Mouse (Mus musculus) common myeloid progenitor, adult 5-6 weeks (primary cell): Measurements from ENCODE around the gene Iqcf6. TPM values are rescaled to one million over a fixed set of nuclear protein-coding genes. Genes with fewer than 3 reads are reported as not detected.

ENCODE experiments used
- ATAC-seq: replicated peaks from 2 replicates; pipeline ENCODE4 v1.8.0; 2016; ENCODE audit warnings: low read depth, mild to moderate bottlenecking, moderate TSS enrichment, inconsistent platforms; ENCODE audit not compliant: poor library complexity, severe bottlenecking
- total RNA-seq: library from RNA; stranded (forward); fragments of 200-1000, 187-1606 nt; gene quantifications from 2 replicates; pipeline ENCODE4 v1.2.3, GENCODE M21; 2017

The Iqcf6 gene
- total RNA-seq, 1 experiment from 2014 or later: not detected

DNA sequence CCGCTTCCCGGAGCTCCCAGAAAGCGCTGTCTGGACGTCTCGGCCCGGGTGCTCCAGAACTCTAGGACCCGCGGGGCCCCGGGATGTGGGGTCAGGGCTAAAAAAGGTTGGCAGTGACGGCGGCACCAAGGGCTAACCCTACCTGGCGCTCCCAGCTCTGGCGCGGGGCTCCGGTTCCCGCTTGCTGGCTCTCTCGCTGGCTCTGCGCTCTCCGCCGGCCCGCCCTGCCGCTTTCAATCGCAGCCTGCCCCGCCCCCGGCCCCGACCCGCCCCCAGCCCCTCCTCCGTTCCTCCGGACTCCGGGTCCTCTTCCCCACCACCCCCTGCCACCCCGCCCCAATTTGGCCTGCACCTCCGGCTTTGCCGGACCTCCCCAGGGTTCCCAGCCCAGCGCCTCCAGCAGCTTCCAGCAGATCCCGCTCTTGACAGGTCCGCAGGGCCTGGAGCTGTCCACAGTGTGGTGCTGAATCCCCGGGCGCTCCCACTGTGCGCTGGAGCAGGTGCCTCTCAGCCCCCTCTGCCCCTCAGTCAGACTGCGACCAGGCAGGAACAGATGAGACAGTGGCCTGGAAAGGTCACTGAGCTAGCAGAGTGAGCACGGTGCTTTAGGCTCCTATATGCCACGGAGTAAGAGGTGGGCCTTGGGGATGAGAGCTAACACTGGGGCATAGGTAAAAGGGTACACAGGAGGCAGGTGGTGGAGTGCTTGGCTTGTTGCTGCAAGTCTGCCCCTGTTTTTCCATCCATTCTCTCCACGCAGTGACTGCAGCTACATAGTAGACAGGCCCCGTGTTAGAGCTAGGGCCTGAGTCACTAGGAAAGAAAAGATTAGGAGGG is 29.7 kb downstream of the Iqcf6 start, which contains the start of gene Grm2:
Gene Grm2 (minus strand): TSS at position 199 of the 837 bp plus-strand sequence.
- peak; percentile 87 for ATAC-seq

DNA sequence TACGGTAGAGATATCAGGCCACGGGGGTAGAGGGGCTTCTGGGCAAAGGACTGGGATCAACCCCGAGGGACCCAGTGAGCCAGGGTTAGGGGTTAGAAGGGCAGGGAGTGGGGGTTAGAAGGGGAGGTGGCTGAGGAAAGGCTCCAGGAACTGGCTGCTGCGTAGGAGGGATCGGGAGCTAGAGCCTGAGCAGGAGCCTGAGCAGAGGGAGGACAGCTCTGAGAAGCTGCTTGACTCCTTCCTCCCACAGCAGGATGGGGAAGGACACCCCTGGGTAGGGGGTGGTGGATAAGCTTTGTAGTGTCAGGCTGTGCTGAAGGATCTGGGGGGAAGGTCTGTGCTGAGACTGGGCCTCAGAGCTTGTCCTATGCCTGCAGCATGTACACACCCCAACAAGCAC is 30.4 kb downstream of the Iqcf6 start:
- ATAC-seq: no peak

DNA sequence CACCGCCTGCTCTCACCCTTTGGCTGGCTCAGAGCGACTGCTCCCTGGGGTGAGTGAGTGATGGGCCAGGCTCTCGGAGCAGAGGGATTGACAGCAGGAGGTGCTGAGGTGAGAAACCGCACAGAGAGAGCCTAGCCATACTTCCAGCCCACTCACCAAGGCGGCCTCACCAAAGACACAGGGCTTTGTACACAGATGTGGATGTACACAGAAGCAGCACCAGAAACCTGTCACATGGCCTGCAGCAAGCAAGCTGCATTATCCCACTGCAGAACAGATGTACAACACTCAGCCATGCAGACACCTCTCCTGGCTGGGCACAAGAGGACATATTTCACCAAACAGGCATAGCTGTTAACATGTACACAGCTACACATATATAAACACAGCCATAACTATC is 31.2 kb downstream of the Iqcf6 start:
- ATAC-seq: no peak

DNA sequence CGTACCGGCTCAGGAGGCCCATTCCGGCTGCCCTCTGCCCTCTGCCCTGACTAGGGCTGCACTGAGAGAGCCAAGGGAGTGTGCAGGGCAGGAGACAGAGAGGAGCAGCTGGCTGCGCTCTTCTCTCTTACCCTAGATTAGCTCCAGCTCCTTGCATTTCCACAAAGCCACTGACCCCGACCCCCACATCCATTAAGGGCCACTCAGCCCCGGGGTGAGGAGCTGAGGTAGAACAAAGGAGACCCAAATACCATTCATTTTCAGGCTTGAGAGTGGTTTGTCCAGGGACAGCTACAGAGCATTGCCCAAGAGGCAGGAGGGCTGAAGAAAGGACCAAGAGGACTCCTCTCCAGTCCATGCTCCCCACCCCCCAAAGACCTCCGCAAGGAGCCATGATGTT is 33.1 kb downstream of the Iqcf6 start:
- no peak for ATAC-seq

DNA sequence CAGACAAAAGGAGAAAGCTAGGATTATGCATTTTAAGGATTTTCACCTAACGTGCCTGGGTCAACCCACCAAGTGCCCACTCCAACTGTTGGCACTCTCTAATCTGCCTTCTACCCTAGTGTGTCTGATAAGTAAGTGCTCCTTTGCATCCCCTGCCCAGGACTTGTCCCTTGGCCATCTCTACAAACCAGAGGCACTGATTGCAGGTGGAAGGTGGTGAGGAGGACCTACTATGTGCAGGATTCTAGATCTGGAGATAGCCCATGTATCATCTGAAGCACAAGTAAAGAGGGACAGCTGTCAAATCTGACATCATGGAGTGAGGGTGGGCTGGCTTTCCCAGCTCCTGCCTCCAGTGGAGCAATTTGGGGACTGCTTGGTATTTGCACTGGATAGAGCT is 33.6 kb downstream of the Iqcf6 start:
- no peak for ATAC-seq

DNA sequence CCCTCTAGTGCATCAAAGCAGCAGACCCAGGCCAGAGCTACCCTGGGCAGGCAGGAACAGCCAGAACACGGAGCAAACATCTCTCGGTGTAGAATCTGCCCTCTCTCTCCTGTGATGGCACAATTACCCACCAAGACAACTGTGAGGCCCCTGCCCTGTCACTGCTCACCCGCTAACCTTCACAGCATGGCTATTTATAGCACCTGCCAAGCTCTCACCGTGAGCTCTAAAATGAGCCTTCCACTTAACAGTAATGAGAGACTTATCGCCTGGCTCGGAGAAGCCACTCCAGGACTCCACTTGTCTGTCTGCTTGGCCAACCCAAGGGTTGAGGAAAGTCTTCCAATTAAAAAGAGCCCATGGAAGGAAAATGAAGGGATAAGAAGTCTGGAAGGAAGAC is 36.8 kb downstream of the Iqcf6 start:
- no peak for ATAC-seq

DNA sequence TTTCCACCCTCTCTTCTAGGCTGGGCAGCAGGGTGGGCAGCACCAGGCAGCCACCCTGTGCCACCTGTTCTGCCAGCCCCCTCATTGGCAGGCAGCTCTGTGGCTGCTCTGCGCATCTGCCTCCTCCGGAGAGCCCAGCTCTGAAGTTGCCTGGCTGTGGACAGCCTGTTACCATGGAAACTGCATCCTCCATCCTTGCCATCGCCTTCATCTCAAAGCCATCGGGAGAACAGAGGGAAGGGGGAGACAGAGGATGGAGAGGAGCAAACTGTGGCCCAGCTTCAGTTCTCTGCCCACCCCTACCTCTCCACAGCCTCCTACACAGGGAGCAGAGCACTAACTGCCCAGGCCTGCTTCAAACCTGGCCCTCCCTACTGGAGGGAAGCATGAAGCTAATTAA is 38.1 kb downstream of the Iqcf6 start:
- no peak for ATAC-seq

DNA sequence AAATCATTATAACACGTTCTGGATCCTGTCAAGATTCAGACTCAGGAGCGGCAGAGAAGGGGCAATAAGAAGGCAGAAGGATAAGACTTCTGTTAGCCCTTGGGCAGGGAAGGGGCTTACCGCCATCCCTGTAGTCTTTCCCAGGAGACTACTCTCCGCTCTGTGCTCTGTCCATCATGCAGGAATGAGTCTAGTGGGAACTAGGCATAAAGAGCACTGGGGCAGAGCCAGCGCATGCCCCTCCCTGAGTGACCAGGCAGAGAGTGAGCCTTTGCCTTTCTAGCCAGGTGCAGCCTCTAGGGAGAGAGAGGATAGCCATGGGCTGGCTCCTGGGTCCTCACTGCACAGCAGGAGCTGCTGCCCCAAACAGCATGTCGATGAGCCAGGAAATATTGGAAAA is 38.5 kb downstream of the Iqcf6 start:
- ATAC-seq: no peak

DNA sequence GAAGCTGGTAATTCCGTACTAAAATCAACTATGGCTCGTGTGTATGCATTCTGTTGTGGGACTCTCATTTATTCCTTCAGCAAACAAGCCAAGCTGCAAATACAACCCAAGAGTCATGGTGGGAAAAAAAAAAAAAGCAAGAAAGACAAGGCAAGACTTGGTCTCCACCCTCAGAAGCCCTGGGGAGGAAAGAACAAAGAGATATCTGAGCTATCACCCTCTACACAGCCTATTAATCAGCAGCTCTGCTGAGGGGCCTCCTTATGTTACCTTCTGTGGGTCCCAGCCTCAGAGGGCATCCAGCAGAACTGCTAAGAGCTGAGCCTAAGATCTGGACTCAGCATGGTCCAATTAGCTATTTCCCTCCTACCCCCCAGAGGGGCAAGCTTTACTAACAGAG is 47.5 kb downstream of the Iqcf6 start:
- ATAC-seq: no peak

DNA sequence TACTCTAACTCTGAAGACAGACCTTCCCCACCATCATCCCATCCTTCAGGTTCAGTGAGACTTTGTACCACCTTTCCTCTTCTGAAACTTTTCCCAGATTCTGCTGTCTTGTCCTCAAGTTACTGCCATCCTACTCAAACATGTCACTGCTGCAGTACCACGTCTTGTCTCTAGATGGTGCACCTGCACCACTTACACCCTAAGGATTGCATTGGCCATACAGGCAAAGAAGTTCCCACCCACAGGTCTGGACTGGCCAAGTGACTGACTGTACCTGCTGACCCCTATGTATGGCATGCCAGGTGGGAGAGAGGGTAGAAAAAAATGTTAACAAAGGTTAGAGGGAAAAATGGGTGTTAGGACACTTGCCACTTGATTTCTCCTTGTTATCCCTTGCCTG is 49.1 kb downstream of the Iqcf6 start:
- ATAC-seq: peak; percentile 93

DNA sequence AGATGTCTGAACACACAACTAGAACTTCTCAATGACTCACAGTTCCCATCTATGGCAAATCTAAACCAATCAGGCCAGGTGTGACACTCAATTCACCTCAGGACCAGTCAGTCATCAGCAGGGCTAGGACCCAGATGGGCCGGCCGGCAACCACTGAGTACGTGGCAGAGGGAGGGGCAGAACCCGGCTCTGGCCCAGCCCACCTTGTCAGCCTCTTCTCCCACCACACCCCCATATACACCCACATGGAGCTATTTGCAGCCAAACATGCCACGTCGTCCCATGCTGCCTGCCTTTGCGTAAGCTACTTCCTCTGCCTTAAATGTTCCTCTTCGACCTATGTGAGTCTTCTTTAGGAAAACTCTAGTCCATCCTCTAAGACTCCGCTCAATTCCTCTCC is 49.6 kb downstream of the Iqcf6 start:
- ATAC-seq: no peak

DNA sequence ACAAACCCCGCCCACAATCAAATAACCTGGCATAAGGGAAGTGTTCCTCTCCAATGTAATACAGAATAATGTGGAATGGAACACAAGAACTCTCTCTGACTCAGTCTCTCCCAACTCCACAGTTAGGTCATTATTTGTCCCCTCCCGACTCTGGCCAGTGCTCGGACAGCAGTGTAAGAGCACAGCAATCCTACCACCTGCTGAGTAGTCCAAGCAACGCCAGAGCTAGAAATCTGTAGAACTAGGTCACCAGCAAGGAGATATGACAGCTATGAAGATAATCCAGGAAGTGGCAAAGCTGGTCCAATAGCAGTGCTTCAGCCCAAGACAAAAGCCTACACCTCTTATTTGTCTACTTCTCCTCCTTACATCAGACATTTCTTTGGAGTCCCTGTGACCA is 50.2 kb downstream of the Iqcf6 start:
- ATAC-seq: no peak

Other genes starting within 250 kb of the Iqcf6 start
- 1,609 and 1,977 TPM in 2 replicates for gene Rpl29, start 197.1 kb upstream of the Iqcf6 start, total RNA-seq
- 23.8 and 30.1 TPM in 2 replicates for gene Acy1, start 188.3 kb upstream of the Iqcf6 start, total RNA-seq
- gene Abhd14b, start 179.1 kb upstream of the Iqcf6 start, total RNA-seq: 10.0 and 13.4 TPM in 2 replicates
- gene Abhd14a, start 178.9 kb upstream of the Iqcf6 start, total RNA-seq: 22.0 and 28.9 TPM in 2 replicates
- gene Pcbp4, start 173.3 kb upstream of the Iqcf6 start, total RNA-seq: 2.3 and 3.3 TPM in 2 replicates
- not detected in 2 replicates for gene Gpr62, start 160.6 kb upstream of the Iqcf6 start, total RNA-seq
- gene Rrp9, start 150.6 kb upstream of the Iqcf6 start, total RNA-seq: 43.9 and 64.9 TPM in 2 replicates
- gene Parp3, start 149.6 kb upstream of the Iqcf6 start, total RNA-seq: 11.0 and 15.3 TPM in 2 replicates
- not detected in 2 replicates for gene Iqcf1, start 126.6 kb upstream of the Iqcf6 start, total RNA-seq
- not detected in 2 replicates for gene Iqcf5, start 112.0 kb upstream of the Iqcf6 start, total RNA-seq
- gene Iqcf3, start 65.0 kb upstream of the Iqcf6 start, total RNA-seq: not detected in 2 replicates
- not detected in 2 replicates for gene Iqcf4, start 55.6 kb upstream of the Iqcf6 start, total RNA-seq
- not detected in 2 replicates for gene Grm2, start 29.5 kb downstream of the Iqcf6 start, total RNA-seq
- 20.0 and 29.3 TPM in 2 replicates for gene Tex264, start 59.3 kb downstream of the Iqcf6 start, total RNA-seq
- 16.2 and 21.5 TPM in 2 replicates for gene Rad54l2, start 162.6 kb downstream of the Iqcf6 start, total RNA-seq
- gene Dcaf1, start 195.3 kb downstream of the Iqcf6 start, total RNA-seq: 52.9 and 79.1 TPM in 2 replicates